Mouse (Mus musculus): ENCODE data around the gene Unc5a. TPM values are rescaled to one million over a fixed set of nuclear protein-coding genes. Genes with fewer than 3 reads are reported as not detected.

Unc5a gene
- polyA plus RNA-seq, 1 experiment from 2014 or later, result 1.4 TPM

DNA sequence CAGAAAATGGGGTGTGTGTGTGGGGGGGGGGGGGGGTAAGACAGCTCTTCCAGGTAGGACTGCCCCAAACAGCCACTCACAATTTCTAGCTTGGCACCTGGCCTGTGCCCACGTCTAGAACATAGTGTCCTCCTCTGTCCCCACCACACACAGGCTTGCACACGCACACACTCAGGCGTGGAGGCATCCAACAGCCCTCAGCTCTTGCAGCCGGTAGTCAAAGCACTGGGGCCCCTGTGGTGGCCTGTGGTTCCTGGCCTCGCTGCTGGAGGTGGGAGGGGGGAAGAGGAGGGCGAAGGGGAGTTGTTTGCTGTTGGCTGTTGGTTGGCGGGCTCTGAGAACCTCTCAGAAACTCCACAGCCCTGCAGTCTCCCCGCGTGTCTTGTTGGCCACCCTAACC is 920 bp downstream of the Unc5a start:
- Histone ChIP-seq H3K4me2 (ENCODE audit: low read length) (peak overlapping the region; percentile 96), H3K9me3 (replicated peaks; ENCODE audit: low read length) (no peaks in the 10 kb centered on the region), H3K4me3 (replicated peaks; ENCODE audit: low read depth, low read length) (peak overlapping the region; percentile 55), H3K27me3 (ENCODE audit: insufficient read depth, low read length) (peaks cover 60% of the 10 kb centered on the region), H3K4me1 (replicated peaks; ENCODE audit: insufficient read depth, low read length) (0 out of 2 replicates have a peak, but pooled peaks cover 4% of the 10 kb centered on the region), H3K36me3 (ENCODE audit: insufficient read depth, low read length) (no peaks in the 10 kb centered on the region), H3K9ac (ENCODE audit: low read depth, low read length) (no peak overlapping the region), H3K27ac (no peak overlapping the region)
- ATAC-seq (replicated peaks; ENCODE audit: low FRiP score, low read depth), result no peak
- no peak for TF ChIP-seq CTCF (IDR thresholded peaks at IDR 0.05; ENCODE audit: low read depth)
- 1% methylated on average over 9 of the region's 9 CpGs for WGBS
- no peak for DNase-seq (ENCODE audit: low spot score)

DNA sequence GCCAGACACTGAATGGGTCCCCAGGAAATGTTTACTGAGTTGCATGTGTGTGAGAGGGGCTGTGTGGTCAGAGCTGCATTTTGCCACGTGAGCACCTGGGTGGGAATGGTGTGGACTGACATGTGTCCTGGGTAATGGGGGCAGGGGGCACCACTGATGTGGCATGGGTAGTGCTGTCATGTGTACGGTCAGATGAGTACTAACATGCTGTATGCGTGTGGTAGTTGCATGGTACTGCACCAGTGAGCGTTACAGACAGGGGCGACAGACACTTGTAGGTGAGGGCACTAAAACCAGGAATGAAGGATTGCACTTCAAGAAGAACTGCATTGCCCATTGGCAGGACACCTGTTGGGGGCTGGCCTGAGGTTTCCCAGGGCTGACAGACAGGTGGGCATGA is 2.0 kb downstream of the Unc5a start:
- no peak for TF ChIP-seq CTCF (IDR thresholded peaks at IDR 0.05; ENCODE audit: low read depth)
- Histone ChIP-seq H3K4me2 (ENCODE audit: low read length) (no peak overlapping the region), H3K9me3 (replicated peaks; ENCODE audit: low read length) (no peaks in the 10 kb centered on the region), H3K27ac (no peak overlapping the region), H3K36me3 (ENCODE audit: insufficient read depth, low read length) (no peaks in the 10 kb centered on the region), H3K9ac (ENCODE audit: low read depth, low read length) (no peak overlapping the region), H3K27me3 (ENCODE audit: insufficient read depth, low read length) (peaks cover 66% of the 10 kb centered on the region), H3K4me1 (replicated peaks; ENCODE audit: insufficient read depth, low read length) (peaks cover 4% of the 10 kb centered on the region; the same call in 1 of the 2 replicates), H3K4me3 (replicated peaks; ENCODE audit: low read depth, low read length) (no peak overlapping the region)
- DNase-seq (ENCODE audit: low spot score) (no peak), ATAC-seq (replicated peaks; ENCODE audit: low FRiP score, low read depth) (no peak)
- 57% methylated on average over 5 of the region's 5 CpGs for WGBS

DNA sequence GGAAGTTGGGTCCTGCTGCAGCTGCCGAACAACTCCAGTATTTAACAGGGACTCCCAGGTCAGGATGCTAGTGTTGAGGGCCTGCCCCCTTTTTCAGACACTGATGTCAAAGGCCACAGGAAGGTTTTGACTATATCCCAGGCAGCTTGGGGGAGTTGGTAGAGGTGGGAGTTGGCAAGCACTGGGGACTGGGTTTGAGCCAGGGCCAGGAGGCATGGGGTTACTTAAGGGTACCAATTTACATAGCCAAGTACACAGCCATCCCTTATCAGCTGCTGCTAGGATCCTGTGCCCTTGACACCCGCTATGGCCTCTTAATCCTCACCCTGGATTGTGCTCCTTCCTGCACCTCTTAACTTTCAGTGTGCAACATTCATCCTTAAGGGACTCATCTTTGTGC is 5.5 kb downstream of the Unc5a start:
- WGBS, result 50% methylated on average over 2 of the region's 2 CpGs
- no peaks in the 10 kb centered on the region for H3K36me3 ChIP-seq (ENCODE audit: insufficient read depth, low read length)
- no peak overlapping the region for H3K4me2 ChIP-seq (ENCODE audit: low read length)
- peaks cover 34% of the 10 kb centered on the region for H3K27me3 ChIP-seq (ENCODE audit: insufficient read depth, low read length)
- ATAC-seq (replicated peaks; ENCODE audit: low FRiP score, low read depth), result no peak
- no peak for TF ChIP-seq CTCF (IDR thresholded peaks at IDR 0.05; ENCODE audit: low read depth)
- H3K4me1 ChIP-seq (replicated peaks; ENCODE audit: insufficient read depth, low read length), result peaks cover 4% of the 10 kb centered on the region; the same call in 1 of the 2 replicates
- H3K9ac ChIP-seq (ENCODE audit: low read depth, low read length), result no peak overlapping the region
- DNase-seq (ENCODE audit: low spot score), result no peak
- H3K4me3 ChIP-seq (replicated peaks; ENCODE audit: low read depth, low read length), result no peak overlapping the region
- H3K9me3 ChIP-seq (replicated peaks; ENCODE audit: low read length), result no peaks in the 10 kb centered on the region
- no peak overlapping the region for H3K27ac ChIP-seq

DNA sequence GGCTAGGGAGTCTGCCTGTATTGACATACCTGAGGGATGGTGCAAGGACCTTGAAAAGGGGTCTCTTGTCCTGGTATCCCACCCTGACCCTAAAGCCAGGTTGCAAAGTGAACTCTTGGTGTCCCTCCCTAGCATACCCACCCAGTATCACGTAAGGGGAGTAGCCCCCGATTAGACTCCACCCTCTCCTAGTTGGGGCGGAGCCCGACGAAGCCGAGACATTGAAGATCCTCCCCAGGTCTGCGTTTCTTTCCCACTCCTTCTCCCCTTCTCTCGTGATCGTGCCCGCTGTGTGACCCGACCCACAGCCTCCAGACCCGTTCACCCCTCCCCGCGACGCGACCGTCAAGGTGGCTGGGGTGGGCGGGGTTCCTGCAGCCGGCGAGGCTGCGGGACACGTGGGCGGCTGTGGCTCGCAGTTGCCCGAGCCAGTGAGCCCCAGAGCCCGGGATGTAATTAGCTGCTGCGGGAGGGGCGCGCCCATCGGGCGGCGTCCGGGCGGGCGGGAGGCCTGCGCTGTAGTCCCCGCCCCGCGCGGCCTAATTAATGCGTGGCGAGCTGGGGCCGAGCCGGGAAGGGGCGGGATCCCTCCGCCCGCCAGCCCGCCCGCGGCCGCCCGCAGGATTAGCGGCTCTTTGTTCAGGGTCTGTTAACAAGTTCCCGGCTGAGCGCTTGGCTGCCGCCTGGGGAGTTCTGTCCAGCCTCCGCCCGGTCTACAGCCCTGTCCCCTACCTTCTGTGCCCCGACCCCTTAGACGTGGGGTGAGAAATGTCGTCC is 6.7 kb downstream of the Unc5a start:
- WGBS, result under 1% methylated on average over 60 of the region's 61 CpGs
- ATAC-seq (replicated peaks; ENCODE audit: low FRiP score, low read depth) (peak; percentile 19; the same call in 1 of the 2 replicates), DNase-seq (ENCODE audit: low spot score) (peak; percentile 43)
- Histone ChIP-seq H3K9ac (ENCODE audit: low read depth, low read length) (0 out of 2 replicates have a peak overlapping the region, but pooled peaks have one; percentile 14), H3K27ac (no peak overlapping the region), H3K4me3 (replicated peaks; ENCODE audit: low read depth, low read length) (peak overlapping the region; percentile 43), H3K36me3 (ENCODE audit: insufficient read depth, low read length) (no peaks in the 10 kb centered on the region), H3K4me1 (replicated peaks; ENCODE audit: insufficient read depth, low read length) (no peaks in the 10 kb centered on the region; the same call in 1 of the 2 replicates), H3K27me3 (ENCODE audit: insufficient read depth, low read length) (peaks cover 24% of the 10 kb centered on the region), H3K9me3 (replicated peaks; ENCODE audit: low read length) (no peaks in the 10 kb centered on the region), H3K4me2 (ENCODE audit: low read length) (peak overlapping the region; percentile 82)
- no peak for TF ChIP-seq CTCF (IDR thresholded peaks at IDR 0.05; ENCODE audit: low read depth)

DNA sequence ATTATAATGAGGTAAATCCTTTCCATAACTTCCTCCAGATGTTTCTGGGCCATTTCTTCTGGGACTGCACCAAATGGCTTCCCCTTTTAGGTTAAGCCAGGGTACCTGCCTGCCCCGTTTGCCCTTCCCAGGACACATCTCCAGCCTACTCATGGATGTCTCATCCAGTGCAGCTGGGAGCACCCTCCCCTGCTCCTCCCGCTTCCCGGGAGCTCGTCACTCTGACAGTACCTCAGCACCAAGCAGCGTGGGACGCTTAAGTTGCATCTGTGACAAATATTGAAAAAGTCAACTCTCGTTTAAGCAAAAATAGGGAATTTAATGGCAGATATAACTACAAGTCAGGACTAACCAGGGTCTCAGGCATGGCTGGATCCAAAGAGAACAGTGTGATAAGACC is 8.1 kb downstream of the Unc5a start:
- no peak for DNase-seq (ENCODE audit: low spot score)
- H3K36me3 ChIP-seq (ENCODE audit: insufficient read depth, low read length), result no peaks in the 10 kb centered on the region
- no peak overlapping the region for H3K27ac ChIP-seq
- 65% methylated on average over 7 of the region's 7 CpGs for WGBS
- no peaks in the 10 kb centered on the region for H3K9me3 ChIP-seq (replicated peaks; ENCODE audit: low read length)
- ATAC-seq (replicated peaks; ENCODE audit: low FRiP score, low read depth), result no peak
- no peak overlapping the region for H3K4me2 ChIP-seq (ENCODE audit: low read length)
- no peak for TF ChIP-seq CTCF (IDR thresholded peaks at IDR 0.05; ENCODE audit: low read depth)
- no peaks in the 10 kb centered on the region; the same call in 1 of the 2 replicates for H3K4me1 ChIP-seq (replicated peaks; ENCODE audit: insufficient read depth, low read length)
- H3K4me3 ChIP-seq (replicated peaks; ENCODE audit: low read depth, low read length), result no peak overlapping the region
- no peak overlapping the region for H3K9ac ChIP-seq (ENCODE audit: low read depth, low read length)
- peaks cover 11% of the 10 kb centered on the region; the same call in 1 of the 2 replicates for H3K27me3 ChIP-seq (ENCODE audit: insufficient read depth, low read length)

DNA sequence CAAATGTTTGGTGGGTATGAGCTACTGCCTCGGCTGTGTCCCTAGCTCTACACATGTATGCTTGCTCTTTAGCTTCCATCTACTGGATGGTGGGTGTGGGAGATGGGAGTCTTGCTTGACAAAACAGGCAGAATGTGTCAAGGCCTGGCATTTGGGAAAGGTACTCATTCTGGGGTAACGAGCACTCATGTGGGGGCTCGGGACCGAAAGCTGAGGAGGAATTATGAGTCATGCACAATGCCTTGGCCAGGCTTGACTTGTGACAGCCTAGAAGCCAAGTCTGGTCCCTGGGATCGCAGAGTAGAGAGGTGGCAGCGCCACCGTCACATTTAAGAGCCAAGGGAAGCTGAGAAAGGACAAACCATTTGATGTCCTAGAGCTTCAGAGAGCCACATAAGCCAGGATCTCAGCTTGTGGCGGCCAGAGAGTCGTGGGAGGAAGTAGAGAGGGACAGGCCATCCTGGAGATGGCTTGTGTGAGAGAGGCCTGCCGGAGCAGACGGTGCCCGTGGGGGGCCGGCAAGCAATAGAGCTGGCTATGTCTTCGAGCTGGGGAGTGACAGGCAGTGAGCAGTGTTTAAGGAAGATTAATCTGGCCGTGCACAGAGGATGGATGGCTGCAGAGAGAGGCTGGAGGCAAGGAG is 10.0 kb downstream of the Unc5a start:
- WGBS, result 46% methylated on average over 15 of the region's 15 CpGs
- Histone ChIP-seq H3K27ac (no peak overlapping the region), H3K27me3 (ENCODE audit: insufficient read depth, low read length) (peaks cover 6% of the 10 kb centered on the region; the same call in 1 of the 2 replicates), H3K4me1 (replicated peaks; ENCODE audit: insufficient read depth, low read length) (no peaks in the 10 kb centered on the region; the same call in 1 of the 2 replicates), H3K4me3 (replicated peaks; ENCODE audit: low read depth, low read length) (no peak overlapping the region), H3K4me2 (ENCODE audit: low read length) (no peak overlapping the region), H3K36me3 (ENCODE audit: insufficient read depth, low read length) (no peaks in the 10 kb centered on the region), H3K9me3 (replicated peaks; ENCODE audit: low read length) (no peaks in the 10 kb centered on the region), H3K9ac (ENCODE audit: low read depth, low read length) (no peak overlapping the region)
- no peak for TF ChIP-seq CTCF (IDR thresholded peaks at IDR 0.05; ENCODE audit: low read depth)
- ATAC-seq (replicated peaks; ENCODE audit: low FRiP score, low read depth) (no peak), DNase-seq (ENCODE audit: low spot score) (no peak)
